Mouse (Mus musculus) urinary bladder, postnatal 25 days (tissue): ENCODE measurements at regions not wholly inside any gene's neighbourhood (a gene's known extent, or its start where the extent isn't known, plus 50 kb on each side); places are given as distances from the start of the nearest gene placed in this dataset.

Source experiments
- DNase-seq: peaks from one replicate; pipeline ENCODE4 v3.0.0; 2022; ENCODE audit warnings: low spot score

- no peak for DNase-seq
These were observed 111.7 kb upstream of the Msx2 start for GRCm38 (mm10) chr13:53584504-53585130.

- no peak for DNase-seq
These were observed 81.2 kb upstream of the Msx2 start for GRCm38 (mm10) chr13:53553876-53554577.

GRCm38 (mm10) chr13:53553192-53553875, 80.5 kb upstream of the Msx2 start:
- no peak for DNase-seq

GRCm38 (mm10) chr13:53548396-53548795, 75.5 kb upstream of the Msx2 start:
- no peak for DNase-seq

GRCm38 (mm10) chr13:53543291-53543690, 70.4 kb upstream of the Msx2 start:
- DNase-seq: no peak

- DNase-seq: no peak
These were observed 66.9 kb upstream of the Msx2 start for GRCm38 (mm10) chr13:53539797-53540196.

- no peak for DNase-seq
These were observed 65.1 kb upstream of the Msx2 start for GRCm38 (mm10) chr13:53537937-53538336.

GRCm38 (mm10) chr13:53535781-53536425, 63.0 kb upstream of the Msx2 start:
- DNase-seq: no peak

- DNase-seq: no peak
These were observed 60.9 kb upstream of the Msx2 start for GRCm38 (mm10) chr13:53533738-53534137.

GRCm38 (mm10) chr13:53526880-53527279, 54.0 kb upstream of the Msx2 start:
- DNase-seq: no peak

- DNase-seq: no peak
These were observed 49.9 kb upstream of the Msx2 start for GRCm38 (mm10) chr13:53522807-53523206.
